Mouse (Mus musculus) heart, adult 8-10 months (tissue): ENCODE measurements around the gene Ebf1. TPM values are rescaled to one million over a fixed set of nuclear protein-coding genes. Genes with fewer than 3 reads are reported as not detected.

Experiments used
- DNase-seq: peaks from one replicate; pipeline ENCODE4 v3.0.0; 2022; ENCODE audit warnings: low spot score
- total RNA-seq, 4 experiments: library from RNA; stranded (reverse); gene quantifications; 2 replicates each; pipeline ENCODE4 v1.2.4; 2022

Gene Ebf1
- total RNA-seq, 4 experiments from 2014 or later = 10.5 to 15.1 (median 11.7) TPM

- no peak for DNase-seq
Observed at GRCm38 (mm10) chr11:45012081-45012480, 395.0 kb downstream of the Ebf1 start.

GRCm38 (mm10) chr11:45017493-45017892 is 400.4 kb downstream of the Ebf1 start:
- peak; percentile 54 for DNase-seq

GRCm38 (mm10) chr11:45026012-45026411 is 408.9 kb downstream of the Ebf1 start:
- no peak for DNase-seq

GRCm38 (mm10) chr11:45026674-45027073 is 409.6 kb downstream of the Ebf1 start:
- no peak for DNase-seq

GRCm38 (mm10) chr11:45027076-45027475 is 410.0 kb downstream of the Ebf1 start:
- no peak for DNase-seq

GRCm38 (mm10) chr11:45055744-45056610 is 438.9 kb downstream of the Ebf1 start:
- DNase-seq = no peak

Other genes with a start within 250 kb of the Ebf1 start
- not detected for gene Il12b, start 217.3 kb upstream of the Ebf1 start, total RNA-seq
- 10 to 100 TPM; 33.2 to 40.9 (median 39.4) TPM for gene Ublcp1, start 146.8 kb upstream of the Ebf1 start, total RNA-seq
- 10 to 100 TPM; 11.0 to 21.4 (median 13.7) TPM for gene Rnf145, start 98.4 kb upstream of the Ebf1 start, total RNA-seq